Mouse (Mus musculus): ENCODE measurements at regions not wholly inside any gene's neighbourhood (a gene's known extent, or its start where the extent isn't known, plus 50 kb on each side); places are given as distances from the start of the nearest gene placed in this dataset.

DNA sequence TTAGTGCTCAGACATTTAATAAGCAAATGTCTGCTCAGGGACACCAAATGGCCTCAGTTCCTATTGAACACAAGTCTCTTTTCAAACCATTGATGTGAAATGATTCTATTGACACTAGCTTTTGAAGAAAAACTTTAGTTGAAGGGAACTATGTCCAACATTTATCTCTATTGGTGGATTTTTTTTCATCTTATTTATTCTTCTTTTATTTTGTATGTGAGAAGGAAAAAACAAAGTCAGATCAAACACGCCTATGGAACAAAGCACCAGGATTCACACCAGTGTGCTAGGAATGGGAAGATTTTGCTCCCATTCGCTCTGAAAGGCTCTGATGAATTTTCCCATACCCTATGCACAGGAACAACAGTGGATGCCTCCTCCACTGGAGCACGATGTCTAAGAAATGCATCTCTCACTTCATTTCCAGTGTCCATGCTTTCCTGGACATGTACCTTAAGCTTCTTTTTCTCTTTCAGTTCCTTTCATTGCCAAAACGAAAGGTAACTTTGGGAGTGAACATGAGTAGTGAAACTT, 416.4 kb downstream of the Tmem161b start:
- ATAC-seq (ENCODE audit: low FRiP score, low TSS enrichment), result no peak
- H3K9me3 ChIP-seq (ENCODE audit: control insufficient read depth, low read length), result no peaks in the 10 kb centered on the region
- 72% methylated on average over 4 of the region's 4 CpGs for WGBS

DNA sequence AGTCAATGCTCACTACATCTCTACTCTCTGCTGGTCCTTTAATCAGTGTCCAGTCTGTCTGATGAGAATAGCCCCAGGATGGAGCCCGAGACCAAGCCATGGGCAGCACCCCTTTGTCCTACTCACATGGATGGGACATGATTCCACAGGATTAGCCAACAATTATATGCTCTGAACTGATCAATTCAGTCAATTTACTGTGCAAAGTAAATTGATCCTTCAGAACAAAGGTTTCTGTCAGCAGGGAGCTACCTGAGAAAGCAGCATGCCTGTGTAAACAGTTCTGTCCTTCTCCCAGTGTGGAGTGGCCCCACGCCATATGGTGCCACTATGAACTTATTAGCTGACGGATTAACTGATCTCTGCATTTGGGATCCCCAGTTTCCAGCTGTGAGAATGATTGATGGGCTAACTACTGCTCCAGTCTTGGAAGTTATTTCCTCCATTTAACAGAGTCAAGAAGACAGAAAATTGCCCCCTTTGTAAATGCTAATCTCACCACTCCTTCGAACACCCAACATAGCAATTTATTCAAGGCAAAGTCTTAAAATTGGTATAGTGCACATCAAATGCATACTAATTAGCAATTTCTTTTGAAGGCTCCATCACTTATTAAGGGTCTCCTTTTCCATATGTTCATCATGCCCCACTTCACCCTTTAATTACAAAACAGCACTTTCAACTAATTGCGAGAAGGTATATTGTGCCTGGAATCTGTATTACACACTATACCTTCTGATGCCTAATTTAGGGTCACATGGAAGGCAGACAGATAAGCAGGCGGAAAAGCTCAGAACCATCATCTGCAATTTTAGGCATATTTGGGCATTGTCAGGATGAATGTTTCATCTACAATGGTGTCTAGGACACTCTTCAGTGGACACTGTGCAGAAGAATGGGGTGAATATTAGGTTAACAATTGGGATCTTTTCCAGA, 417.3 kb downstream of the Tmem161b start:
- H3K4me3 ChIP-seq (ENCODE audit: low read length), result no peak overlapping the region
- no peaks in the 10 kb centered on the region for H3K9me3 ChIP-seq (ENCODE audit: control insufficient read depth, low read length)
- no peaks in the 10 kb centered on the region for H3K36me3 ChIP-seq (ENCODE audit: control insufficient read depth, insufficient read depth, low read length)
- no peak overlapping the region for H3K9ac ChIP-seq (ENCODE audit: low read depth, low read length)
- H3K27me3 ChIP-seq (ENCODE audit: control insufficient read depth, insufficient read depth, low read length), result no peaks in the 10 kb centered on the region
- no peak for ATAC-seq (ENCODE audit: low FRiP score, low TSS enrichment)
- WGBS, result 54% methylated on average over 6 of the region's 6 CpGs
- H3K27ac ChIP-seq (ENCODE audit: low read depth, low read length), result no peak overlapping the region
- no peak overlapping the region for H3K4me2 ChIP-seq (replicated peaks; ENCODE audit: low read depth, low read length)
- H3K4me1 ChIP-seq (ENCODE audit: control insufficient read depth, insufficient read depth, low read length), result no peaks in the 10 kb centered on the region

More for the DNA sequence above, 416.4 kb downstream of the Tmem161b start:
- no peak overlapping the region for H3K4me3 ChIP-seq (ENCODE audit: low read length)
- no peaks in the 10 kb centered on the region for H3K4me1 ChIP-seq (ENCODE audit: control insufficient read depth, insufficient read depth, low read length)
- no peak overlapping the region for H3K27ac ChIP-seq (ENCODE audit: low read depth, low read length)
- H3K9ac ChIP-seq (ENCODE audit: low read depth, low read length), result no peak overlapping the region
- H3K36me3 ChIP-seq (ENCODE audit: control insufficient read depth, insufficient read depth, low read length), result no peaks in the 10 kb centered on the region
- no peak overlapping the region for H3K4me2 ChIP-seq (replicated peaks; ENCODE audit: low read depth, low read length)
- H3K27me3 ChIP-seq (ENCODE audit: control insufficient read depth, insufficient read depth, low read length), result no peaks in the 10 kb centered on the region

DNA sequence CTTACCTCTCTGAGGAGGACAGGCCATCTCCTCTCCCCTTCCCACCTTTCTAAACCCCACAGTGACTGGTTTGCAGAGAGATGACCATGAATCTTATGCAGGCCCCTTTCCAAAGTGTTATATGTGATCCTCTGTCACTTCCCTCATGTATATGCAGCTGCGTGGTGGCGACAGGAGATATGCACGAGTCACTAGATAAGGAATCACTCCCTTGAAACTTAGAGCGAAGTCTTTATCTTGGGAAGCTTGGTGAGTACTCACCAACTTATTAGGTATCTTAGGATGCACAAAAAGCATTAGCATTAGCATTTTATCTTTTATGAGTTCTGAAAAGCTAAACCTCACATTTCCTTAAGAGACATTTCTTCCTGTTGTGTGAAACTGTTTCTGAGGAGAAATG, 421.9 kb downstream of the Tmem161b start:
- H3K9me3 ChIP-seq (ENCODE audit: control insufficient read depth, low read length), result no peaks in the 10 kb centered on the region
- ATAC-seq (ENCODE audit: low FRiP score, low TSS enrichment), result no peak
- H3K4me2 ChIP-seq (replicated peaks; ENCODE audit: low read depth, low read length), result no peak overlapping the region
- H3K27me3 ChIP-seq (ENCODE audit: control insufficient read depth, insufficient read depth, low read length), result no peaks in the 10 kb centered on the region
- WGBS, result 93% methylated on average over 4 of the region's 4 CpGs
- H3K4me1 ChIP-seq (ENCODE audit: control insufficient read depth, insufficient read depth, low read length), result no peaks in the 10 kb centered on the region
- no peak overlapping the region for H3K9ac ChIP-seq (ENCODE audit: low read depth, low read length)
- H3K4me3 ChIP-seq (ENCODE audit: low read length), result no peak overlapping the region
- H3K36me3 ChIP-seq (ENCODE audit: control insufficient read depth, insufficient read depth, low read length), result no peaks in the 10 kb centered on the region
- no peak overlapping the region for H3K27ac ChIP-seq (ENCODE audit: low read depth, low read length)

DNA sequence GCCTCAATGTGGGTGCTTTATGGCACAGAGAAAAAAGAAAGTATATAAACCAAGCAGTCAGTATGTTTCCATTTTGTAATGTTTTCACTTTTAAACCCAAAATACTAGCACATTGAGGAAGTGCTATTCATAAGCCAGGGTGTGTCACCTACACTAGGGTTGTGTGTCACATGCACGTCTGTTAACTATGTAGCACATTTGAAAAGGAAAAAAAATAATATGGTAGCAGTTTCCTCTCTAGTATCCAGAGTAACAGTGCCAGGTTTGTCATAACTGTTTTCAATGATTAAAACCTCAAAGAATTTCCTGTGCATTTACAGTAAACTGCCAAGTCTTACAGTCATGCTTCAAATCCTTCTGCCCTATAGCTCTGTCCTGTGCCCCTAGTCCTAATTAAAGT, 424.8 kb downstream of the Tmem161b start:
- Histone ChIP-seq H3K4me1 (ENCODE audit: control insufficient read depth, insufficient read depth, low read length) (no peaks in the 10 kb centered on the region), H3K4me2 (replicated peaks; ENCODE audit: low read depth, low read length) (no peak overlapping the region), H3K36me3 (ENCODE audit: control insufficient read depth, insufficient read depth, low read length) (no peaks in the 10 kb centered on the region), H3K4me3 (ENCODE audit: low read length) (no peak overlapping the region), H3K27ac (ENCODE audit: low read depth, low read length) (no peak overlapping the region), H3K9me3 (ENCODE audit: control insufficient read depth, low read length) (no peaks in the 10 kb centered on the region), H3K27me3 (ENCODE audit: control insufficient read depth, insufficient read depth, low read length) (no peaks in the 10 kb centered on the region), H3K9ac (ENCODE audit: low read depth, low read length) (no peak overlapping the region)
- no peak for ATAC-seq (ENCODE audit: low FRiP score, low TSS enrichment)
- 72% methylated on average over 1 of the region's 1 CpGs for WGBS

DNA sequence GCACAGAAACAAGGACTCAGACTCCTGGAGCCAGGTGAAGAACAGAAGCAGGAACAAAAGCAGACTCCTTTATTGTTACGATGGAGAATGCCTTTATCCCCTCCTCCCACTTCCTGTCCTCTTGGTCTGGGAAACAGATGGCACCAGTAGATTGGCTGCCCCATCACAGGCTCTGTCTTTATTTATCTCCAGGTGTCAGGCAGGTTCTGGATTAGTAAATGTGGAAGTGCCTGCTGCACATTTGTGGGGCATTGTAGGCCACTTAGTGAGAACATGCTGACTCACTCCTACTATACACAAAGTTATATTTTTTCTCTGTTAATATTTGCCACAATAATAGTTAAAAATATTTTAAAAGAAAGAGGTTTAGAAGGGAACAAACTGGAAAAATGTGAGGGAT, 426.0 kb downstream of the Tmem161b start:
- no peak overlapping the region for H3K4me2 ChIP-seq (replicated peaks; ENCODE audit: low read depth, low read length)
- H3K36me3 ChIP-seq (ENCODE audit: control insufficient read depth, insufficient read depth, low read length), result no peaks in the 10 kb centered on the region
- H3K4me3 ChIP-seq (ENCODE audit: low read length), result no peak overlapping the region
- H3K27me3 ChIP-seq (ENCODE audit: control insufficient read depth, insufficient read depth, low read length), result no peaks in the 10 kb centered on the region
- ATAC-seq (ENCODE audit: low FRiP score, low TSS enrichment), result no peak
- H3K9ac ChIP-seq (ENCODE audit: low read depth, low read length), result no peak overlapping the region
- 37% methylated on average over 1 of the region's 1 CpGs for WGBS
- no peaks in the 10 kb centered on the region for H3K9me3 ChIP-seq (ENCODE audit: control insufficient read depth, low read length)
- no peak overlapping the region for H3K27ac ChIP-seq (ENCODE audit: low read depth, low read length)
- H3K4me1 ChIP-seq (ENCODE audit: control insufficient read depth, insufficient read depth, low read length), result no peaks in the 10 kb centered on the region

DNA sequence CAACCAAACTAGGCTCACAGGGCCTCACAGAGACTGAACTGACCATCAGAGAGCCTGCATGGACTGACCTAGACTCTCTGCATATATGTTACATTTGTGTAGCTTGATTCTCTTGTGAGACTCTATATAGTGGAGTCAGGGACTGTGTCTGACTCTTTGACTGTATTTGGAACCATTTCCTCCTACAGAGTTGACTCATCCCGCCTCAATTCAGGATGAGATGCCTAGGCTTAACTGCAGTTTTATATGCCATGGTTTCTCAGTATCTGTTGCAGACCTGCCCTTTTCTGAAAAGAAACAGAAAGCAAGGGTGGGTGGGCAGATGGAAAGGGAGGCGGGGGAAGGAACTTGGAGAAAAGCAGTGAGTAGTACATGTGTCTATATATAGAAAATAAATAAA, 441.9 kb downstream of the Tmem161b start:
- Histone ChIP-seq H3K4me1 (ENCODE audit: control insufficient read depth, insufficient read depth, low read length) (no peaks in the 10 kb centered on the region), H3K27ac (ENCODE audit: low read depth, low read length) (no peak overlapping the region), H3K9me3 (ENCODE audit: control insufficient read depth, low read length) (no peaks in the 10 kb centered on the region), H3K27me3 (ENCODE audit: control insufficient read depth, insufficient read depth, low read length) (no peaks in the 10 kb centered on the region), H3K9ac (ENCODE audit: low read depth, low read length) (no peak overlapping the region), H3K4me3 (ENCODE audit: low read length) (no peak overlapping the region), H3K36me3 (ENCODE audit: control insufficient read depth, insufficient read depth, low read length) (no peaks in the 10 kb centered on the region), H3K4me2 (replicated peaks; ENCODE audit: low read depth, low read length) (no peak overlapping the region)
- ATAC-seq (ENCODE audit: low FRiP score, low TSS enrichment), result no peak
- WGBS, result 88% methylated on average over 2 of the region's 2 CpGs

DNA sequence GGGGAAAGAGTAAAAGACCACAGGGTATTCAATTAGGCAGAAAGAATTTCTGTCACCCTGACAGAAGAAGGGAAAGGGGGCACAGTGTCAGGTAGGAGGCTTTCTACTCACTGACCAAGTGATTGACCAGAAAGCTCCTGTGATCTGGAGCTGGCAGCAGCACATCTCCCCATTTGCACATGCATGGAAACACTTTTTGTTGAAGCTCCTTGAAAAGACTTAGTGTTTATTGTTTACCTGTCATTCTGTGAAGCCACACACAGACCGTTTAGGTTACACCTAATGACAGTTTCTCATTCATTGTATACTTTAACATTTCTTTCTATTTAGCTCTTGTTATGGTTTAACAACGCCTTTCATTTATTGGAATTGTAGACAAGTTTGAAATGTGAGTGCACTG, 458.9 kb downstream of the Tmem161b start:
- Histone ChIP-seq H3K9me3 (ENCODE audit: control insufficient read depth, low read length) (no peaks in the 10 kb centered on the region), H3K4me2 (replicated peaks; ENCODE audit: low read depth, low read length) (no peak overlapping the region), H3K4me3 (ENCODE audit: low read length) (no peak overlapping the region), H3K4me1 (ENCODE audit: control insufficient read depth, insufficient read depth, low read length) (no peaks in the 10 kb centered on the region), H3K9ac (ENCODE audit: low read depth, low read length) (no peak overlapping the region), H3K36me3 (ENCODE audit: control insufficient read depth, insufficient read depth, low read length) (no peaks in the 10 kb centered on the region), H3K27me3 (ENCODE audit: control insufficient read depth, insufficient read depth, low read length) (no peaks in the 10 kb centered on the region), H3K27ac (ENCODE audit: low read depth, low read length) (no peak overlapping the region)
- WGBS, result 69% methylated on average over 2 of the region's 2 CpGs
- ATAC-seq (ENCODE audit: low FRiP score, low TSS enrichment), result no peak

DNA sequence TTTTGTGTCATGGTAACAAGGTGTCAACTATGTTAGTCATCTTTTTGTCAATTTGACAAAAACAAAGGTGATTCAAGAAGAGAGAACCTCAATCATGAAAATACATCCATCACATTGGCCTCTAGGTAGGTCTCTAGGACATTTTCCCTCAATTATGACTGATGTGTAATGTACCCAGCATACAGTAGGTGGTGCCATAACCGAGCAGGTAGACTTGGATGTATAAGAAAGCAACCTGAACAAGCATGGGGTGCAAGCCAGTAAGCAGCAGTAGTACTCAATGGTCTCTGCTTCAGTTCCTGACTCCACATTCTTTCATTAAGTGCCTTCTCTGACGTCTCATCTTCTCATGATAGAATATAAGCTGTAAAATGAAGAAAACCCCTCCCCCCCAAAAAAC, 463.8 kb downstream of the Tmem161b start:
- no peaks in the 10 kb centered on the region for H3K9me3 ChIP-seq (ENCODE audit: control insufficient read depth, low read length)
- H3K27ac ChIP-seq (ENCODE audit: low read depth, low read length), result no peak overlapping the region
- 0 out of 2 replicates have a peak, but pooled peaks have one; percentile 39 for ATAC-seq (ENCODE audit: low FRiP score, low TSS enrichment)
- no peaks in the 10 kb centered on the region for H3K4me1 ChIP-seq (ENCODE audit: control insufficient read depth, insufficient read depth, low read length)
- WGBS, result 62% methylated on average over 2 of the region's 2 CpGs
- no peaks in the 10 kb centered on the region for H3K36me3 ChIP-seq (ENCODE audit: control insufficient read depth, insufficient read depth, low read length)
- no peak overlapping the region for H3K4me3 ChIP-seq (ENCODE audit: low read length)
- no peak overlapping the region for H3K9ac ChIP-seq (ENCODE audit: low read depth, low read length)
- H3K27me3 ChIP-seq (ENCODE audit: control insufficient read depth, insufficient read depth, low read length), result no peaks in the 10 kb centered on the region
- no peak overlapping the region for H3K4me2 ChIP-seq (replicated peaks; ENCODE audit: low read depth, low read length)

DNA sequence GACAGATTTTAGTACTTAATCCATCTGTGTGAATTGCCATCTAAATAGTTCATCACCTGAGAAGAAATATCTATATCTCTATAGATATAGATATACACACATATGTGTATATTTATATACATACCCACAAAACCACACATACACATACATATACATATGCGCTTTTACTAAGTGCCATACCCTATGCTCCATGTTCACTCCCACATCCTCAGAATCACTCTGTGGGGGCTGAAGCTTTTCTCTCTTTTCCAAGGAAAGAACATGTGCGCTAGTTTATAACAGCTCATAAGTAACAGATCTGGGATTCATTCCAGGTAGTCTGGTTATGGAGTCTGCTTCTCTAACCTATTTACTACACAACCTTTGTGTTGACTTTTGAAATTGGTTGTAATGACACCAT, 471.4 kb downstream of the Tmem161b start:
- Histone ChIP-seq H3K36me3 (ENCODE audit: control insufficient read depth, insufficient read depth, low read length) (no peaks in the 10 kb centered on the region), H3K27ac (ENCODE audit: low read depth, low read length) (no peak overlapping the region), H3K4me1 (ENCODE audit: control insufficient read depth, insufficient read depth, low read length) (no peaks in the 10 kb centered on the region), H3K9me3 (ENCODE audit: control insufficient read depth, low read length) (no peaks in the 10 kb centered on the region), H3K4me3 (ENCODE audit: low read length) (no peak overlapping the region), H3K4me2 (replicated peaks; ENCODE audit: low read depth, low read length) (no peak overlapping the region), H3K9ac (ENCODE audit: low read depth, low read length) (no peak overlapping the region), H3K27me3 (ENCODE audit: control insufficient read depth, insufficient read depth, low read length) (no peaks in the 10 kb centered on the region)
- ATAC-seq (ENCODE audit: low FRiP score, low TSS enrichment), result no peak
- WGBS, result 86% methylated on average over 2 of the region's 2 CpGs
